Mouse (Mus musculus) left cerebral cortex, adult 2 months (tissue): ENCODE results near the gene Hmbs. TPM values are rescaled to one million over a fixed set of nuclear protein-coding genes. Genes with fewer than 3 reads are reported as not detected.
"Not testable (repeated sequence)": the region's sequence is repeated elsewhere in the genome, so short reads cannot be mapped to it uniquely, and the experiment has no call there.

Experiments used
- DNase-seq, 2 experiments: peaks; one replicate each; pipeline ENCODE4 v3.0.0; 2021 to 2022; ENCODE audit warnings: low spot score in 2 of 2, mixed read lengths in 1 of 2; ENCODE audit errors: extremely low spot score in 1 of 2
- H3K27ac ChIP-seq: fragments of 200-600 bp; 2 replicates; pipeline ENCODE4 v1.8.1; 2022
- H3K4me3 ChIP-seq: fragments of 200-600 bp; 2 replicates; pipeline ENCODE4 v1.8.1; 2022
- CTCF ChIP-seq: fragments of 200-600 bp; IDR thresholded peaks from 2 replicates; pipeline ENCODE4 v1.8.1; 2022; ENCODE audit warnings: antibody characterized with exemption, mild to moderate bottlenecking, moderate library complexity
- intact Hi-C: fragments of 180-260 bp; cut with DNase I; formaldehyde crosslinking; loops from one replicate; pipeline ENCODE4 v1.15.1; 2025
- long read RNA-seq, 2 experiments: library from polyadenylated mRNA; stranded (forward); transcript quantifications; one replicate each; pipeline ENCODE4 v2.0.0; 2021; ENCODE audit warnings: borderline mapping rate in 2 of 2
- total RNA-seq, 2 experiments: library from RNA; stranded (reverse); gene quantifications; 2 replicates each; pipeline ENCODE4 v1.2.3; 2021

The Hmbs gene
- 10 to 100 TPM; 20.8 to 21.1 TPM for total RNA-seq
- long read RNA-seq, experiment 1, transcript Hmbs-201 (14 exons, 1,605 nt), result major isoform, 22 of 29 reads
- long read RNA-seq, experiment 1, partial matches to known transcripts, result 1 of 29 reads
- long read RNA-seq, experiment 1, other reads (novel, unspliced or antisense), result 6 of 29 reads
- long read RNA-seq, experiment 2, transcript Hmbs-201 (14 exons, 1,605 nt), result major isoform, 7 of 13 reads
- long read RNA-seq, experiment 2, partial matches to known transcripts, result 1 of 13 reads
- long read RNA-seq, experiment 2, other reads (novel, unspliced or antisense), result 5 of 13 reads

- peak within 1 kb of the TSS; percentile 99 for H3K4me3 ChIP-seq
- no peak for TF ChIP-seq CTCF
- peak within 1 kb of the TSS; percentile 100 for H3K27ac ChIP-seq
- DNase-seq, result peak; percentile 86 to 87
- intact Hi-C loops, result no loop called here
Observed at GRCm38 (mm10) chr9:44343781-44344421, at the start of gene Hmbs. Hmbs (minus strand) TSS chr9:44344228.

DNA sequence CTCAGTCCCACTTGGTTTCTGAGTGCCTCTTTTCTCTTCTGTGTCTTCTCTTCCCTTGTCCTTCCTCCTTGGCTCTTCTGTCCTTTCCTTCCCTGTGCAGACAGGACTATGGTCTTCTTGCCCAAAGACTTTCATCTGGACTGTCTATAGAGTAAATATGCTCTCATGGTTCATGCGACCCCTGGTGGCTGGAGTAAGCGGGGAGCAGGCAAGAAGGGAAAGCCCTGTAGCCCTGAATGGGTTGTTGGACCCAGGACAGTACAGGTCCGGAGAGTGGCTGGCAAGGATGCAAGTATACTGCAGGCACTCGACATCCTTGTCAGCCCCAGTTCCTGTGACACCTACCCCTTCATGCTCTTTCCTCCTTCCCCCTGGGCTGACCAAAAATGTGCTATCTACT is 47.4 kb upstream of the Hmbs start:
- peak; percentile 81 for TF ChIP-seq CTCF
- intact Hi-C loops, result loop anchor here (5.0 kb wide), 1 partner anchor 264 kb away; no protein-coding TSS in a partner anchor
- H3K27ac ChIP-seq, result no peak overlapping the region
- H3K4me3 ChIP-seq, result no peak overlapping the region
- DNase-seq, result peak; percentile 45 to 59

GRCm38 (mm10) chr9:44389273-44389672 is 45.2 kb upstream of the Hmbs start:
- Histone ChIP-seq H3K4me3 (no peak overlapping the region), H3K27ac (no peak overlapping the region)
- TF ChIP-seq CTCF, result peak; percentile 75
- DNase-seq, result peak in 1 of 2 experiments; percentile 55
- intact Hi-C loops, result loop anchor here (5.0 kb wide), 1 partner anchor 37 kb away; no protein-coding TSS in a partner anchor

DNA sequence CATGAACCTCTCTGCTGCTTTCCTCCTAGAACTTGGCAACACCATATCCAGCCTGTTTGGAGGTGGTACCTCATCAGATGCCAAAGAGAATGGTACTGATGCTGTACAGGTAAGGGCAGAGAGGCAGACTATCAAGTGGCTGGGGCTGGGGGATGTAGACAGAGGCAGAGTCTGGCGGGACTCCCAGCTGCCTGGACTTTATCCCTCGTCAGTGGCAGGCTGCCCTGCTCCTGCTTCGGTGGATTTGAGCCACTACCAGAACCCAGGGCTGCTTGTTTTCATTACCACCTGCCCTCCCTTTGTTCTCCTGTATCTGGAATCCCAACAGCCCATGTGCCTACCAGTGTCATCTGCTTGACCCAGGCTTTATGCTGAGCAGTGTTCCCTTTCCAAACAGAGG is 43.2 kb upstream of the Hmbs start:
- TF ChIP-seq CTCF, result no peak
- DNase-seq, result no peak
- Histone ChIP-seq H3K27ac (no peak overlapping the region), H3K4me3 (no peak overlapping the region)
- intact Hi-C loops, result loop anchor here (5.0 kb wide), 1 partner anchor 35 kb away; no protein-coding TSS in a partner anchor

DNA sequence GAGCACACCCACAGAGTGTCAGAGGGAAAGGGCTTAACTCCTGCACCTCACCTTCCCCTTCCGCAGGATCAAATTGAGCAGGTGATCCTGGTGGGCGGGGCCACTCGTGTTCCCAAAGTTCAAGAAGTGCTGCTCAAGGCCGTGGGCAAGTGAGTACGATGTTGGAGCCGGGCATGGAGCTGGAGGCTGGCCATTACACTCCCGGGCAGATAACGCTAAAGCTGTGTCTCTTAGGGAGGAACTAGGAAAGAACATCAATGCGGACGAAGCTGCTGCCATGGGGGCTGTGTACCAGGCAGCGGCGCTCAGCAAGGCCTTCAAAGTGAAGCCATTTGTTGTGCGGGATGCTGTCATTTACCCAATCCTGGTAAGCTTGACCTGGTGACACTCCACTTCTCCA is 40.6 kb upstream of the Hmbs start:
- TF ChIP-seq CTCF, result no peak
- Histone ChIP-seq H3K27ac (no peak overlapping the region), H3K4me3 (no peak overlapping the region)
- no peak for DNase-seq
- intact Hi-C loops, result no loop called here

- no peak for DNase-seq
- Histone ChIP-seq H3K27ac (peak overlapping the region; percentile 91), H3K4me3 (peak overlapping the region; percentile 73)
- intact Hi-C loops, result no loop called here
- TF ChIP-seq CTCF, result no peak
Observed at GRCm38 (mm10) chr9:44379862-44380261, 35.8 kb upstream of the Hmbs start.

DNA sequence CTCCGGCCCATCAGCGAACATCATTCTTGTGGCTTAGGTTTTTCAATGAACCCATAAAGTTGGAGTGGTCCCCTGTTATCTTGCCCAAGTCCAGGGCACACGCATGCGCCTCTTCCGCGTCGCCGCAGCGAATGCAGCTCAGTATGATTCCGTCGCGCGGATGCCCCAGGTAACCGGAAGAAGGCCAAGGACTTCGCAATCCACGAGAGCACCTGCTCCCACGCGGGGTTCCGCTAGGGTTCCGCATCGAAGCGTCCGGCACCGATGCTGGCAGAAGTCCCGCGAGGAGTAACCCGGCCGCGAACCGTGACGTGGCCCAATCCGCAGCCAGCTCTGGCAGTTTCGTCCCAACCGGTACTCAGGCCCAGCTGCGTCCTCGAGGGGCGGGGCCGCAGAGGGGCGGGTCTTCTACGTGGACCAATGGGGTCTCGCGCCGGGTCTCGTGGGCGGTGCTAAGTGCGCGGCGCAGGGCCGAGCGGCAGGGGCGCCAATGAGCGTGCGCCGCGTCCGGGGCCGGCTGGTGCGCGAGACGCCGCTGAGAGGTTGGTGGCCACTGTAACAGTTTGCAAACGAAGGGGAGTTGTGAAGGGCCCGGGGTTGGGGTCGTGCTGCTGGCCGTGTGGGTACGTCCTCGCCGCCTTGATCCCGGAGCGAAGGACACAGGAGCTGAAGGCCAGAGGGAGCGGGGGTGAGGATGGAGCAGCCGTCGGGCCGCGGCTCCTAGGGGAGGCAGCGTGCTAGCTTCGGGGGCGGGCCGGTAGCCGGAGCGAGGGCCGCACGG is 35.2 kb upstream of the Hmbs start, which contains the start of gene Hyou1:
TSS of gene Hyou1 (plus strand) at position 437 of the 781 bp plus-strand sequence.
- Histone ChIP-seq H3K27ac (peak within 1 kb of the TSS; percentile 91), H3K4me3 (peak within 1 kb of the TSS; percentile 73)
- intact Hi-C loops, result no loop called here
- peak; percentile 99 to 100 for DNase-seq
- peak; percentile 67 for TF ChIP-seq CTCF

- intact Hi-C loops, result no loop called here
- DNase-seq, result no peak
- H3K27ac ChIP-seq, result peak overlapping the region; percentile 90
- no peak for TF ChIP-seq CTCF
- peak overlapping the region; percentile 73 for H3K4me3 ChIP-seq
Observed at GRCm38 (mm10) chr9:44378153-44378730, 34.2 kb upstream of the Hmbs start.

DNA sequence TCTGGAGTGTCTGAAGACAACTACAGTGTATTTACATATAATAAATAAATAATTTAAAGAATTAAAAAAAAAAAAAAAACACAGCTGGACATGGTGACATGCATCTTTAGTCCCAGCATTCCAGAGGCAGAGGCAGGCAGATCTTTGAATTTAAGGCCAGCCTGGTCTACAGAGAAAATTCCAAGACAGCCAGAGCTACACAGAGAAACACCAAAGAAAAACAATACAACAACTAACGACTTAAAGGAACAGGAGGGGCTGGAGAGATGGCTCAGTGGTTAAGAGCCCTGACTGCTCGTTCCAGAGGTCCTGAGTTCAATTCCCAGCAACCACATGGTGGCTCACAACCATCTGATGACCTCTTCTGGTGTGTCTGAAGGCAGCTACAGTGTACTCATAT is 33.3 kb upstream of the Hmbs start:
- H3K27ac ChIP-seq, DNase-seq, intact Hi-C loops, H3K4me3 ChIP-seq: not testable (repeated sequence)

DNA sequence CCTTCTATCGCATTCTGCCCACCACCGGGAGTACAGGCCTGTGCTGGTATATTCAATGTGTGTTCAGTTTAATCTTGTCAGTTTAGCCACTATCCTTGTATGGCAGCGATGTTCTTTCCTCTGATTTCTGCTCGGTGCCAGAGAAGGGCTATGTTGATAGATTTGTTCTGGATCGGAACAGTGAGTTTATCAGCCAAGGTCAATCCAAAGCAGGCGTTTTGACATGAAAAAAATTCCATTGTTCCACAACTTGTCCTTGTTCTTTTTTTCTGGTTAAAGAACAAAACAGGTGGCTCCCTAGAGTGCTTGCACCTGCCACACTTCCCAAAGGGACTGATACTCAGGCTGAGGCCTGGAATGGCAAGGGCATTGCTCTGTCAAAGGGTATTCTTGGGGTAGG is 32.1 kb upstream of the Hmbs start:
- Histone ChIP-seq H3K4me3 (no peak overlapping the region), H3K27ac (no peak overlapping the region)
- no peak for DNase-seq
- intact Hi-C loops, result no loop called here
- TF ChIP-seq CTCF, result no peak

- DNase-seq, result no peak
- H3K4me3 ChIP-seq, result no peak overlapping the region
Observed at GRCm38 (mm10) chr9:44373386-44373785, 29.4 kb upstream of the Hmbs start.

More at GRCm38 (mm10) chr9:44373386-44373785, 29.4 kb upstream of the Hmbs start:
- TF ChIP-seq CTCF, result no peak
- intact Hi-C loops, result no loop called here
- H3K27ac ChIP-seq, result no peak overlapping the region
